Mouse (Mus musculus) heart, embryonic 16.5 days (tissue): ENCODE measurements around the gene Gm20388. TPM values are rescaled to one million over a fixed set of nuclear protein-coding genes. Genes with fewer than 3 reads are reported as not detected.

Experiments
- ATAC-seq: fragments of 200-750 bp; cut with Nextera tagmentation; replicated peaks from 2 replicates; pipeline ENCODE4 v1.8.0; 2017; ENCODE audit warnings: moderate number of reproducible peaks; ENCODE audit not compliant: insufficient read depth, low FRiP score; ENCODE audit errors: extremely low read depth
- H3K27ac ChIP-seq: fragments of 300-500 bp; sonication (generic); 2 replicates; pipeline ENCODE4 v1.5.1; 2014; ENCODE audit warnings: mild to moderate bottlenecking, low read length, control low read depth, moderate library complexity
- H3K27me3 ChIP-seq: fragments of 300-500 bp; sonication (generic); 2 replicates; pipeline ENCODE4 v1.6.1; 2014; ENCODE audit warnings: low read length, mixed read lengths; ENCODE audit not compliant: control insufficient read depth, insufficient read depth
- H3K36me3 ChIP-seq: fragments of 300-500 bp; sonication (generic); 2 replicates; pipeline ENCODE4 v1.6.1; 2014; ENCODE audit not compliant: control insufficient read depth, insufficient read depth
- H3K4me1 ChIP-seq: fragments of 300-500 bp; sonication (generic); 2 replicates; pipeline ENCODE4 v1.6.1; 2014; ENCODE audit warnings: low read length, mixed read lengths; ENCODE audit not compliant: control insufficient read depth, insufficient read depth
- H3K4me2 ChIP-seq: fragments of 300-500 bp; sonication (generic); 2 replicates; pipeline ENCODE4 v1.6.1; 2014; ENCODE audit warnings: low read depth, mild to moderate bottlenecking, control low read depth, low read length
- H3K4me3 ChIP-seq: fragments of 300-500 bp; sonication (generic); 2 replicates; pipeline ENCODE4 v1.5.1; 2014; ENCODE audit warnings: mild to moderate bottlenecking, control low read depth, low read length
- H3K9ac ChIP-seq: fragments of 300-500 bp; sonication (generic); 2 replicates; pipeline ENCODE4 v1.6.1; 2014; ENCODE audit warnings: low read length, control low read depth
- H3K9me3 ChIP-seq: fragments of 300-500 bp; sonication (generic); replicated peaks from 2 replicates; pipeline ENCODE4 v1.6.1; 2016; ENCODE audit warnings: low read length; ENCODE audit not compliant: control insufficient read depth
- WGBS: fragments of 180-500 bp; shearing (Covaris S2); extraction: QIAGEN DNeasy Blood & Tissue Kit; methylation state at CpG from one replicate; pipeline ENCODE4 v1.1.7; 2014; 5-methylcytosine and 5-hydroxymethylcytosine counted together
- polyA plus RNA-seq: library from polyadenylated mRNA; unstranded; fragments of >200 nt; fragmentation: Nextera tagmentation; extraction: Ambion mirVana; gene quantifications from 2 replicates; pipeline ENCODE4 v1.2.1, GENCODE M21; 2015

Gene Gm20388
- polyA plus RNA-seq, 1 experiment from 2014 or later: 4.5 TPM

DNA sequence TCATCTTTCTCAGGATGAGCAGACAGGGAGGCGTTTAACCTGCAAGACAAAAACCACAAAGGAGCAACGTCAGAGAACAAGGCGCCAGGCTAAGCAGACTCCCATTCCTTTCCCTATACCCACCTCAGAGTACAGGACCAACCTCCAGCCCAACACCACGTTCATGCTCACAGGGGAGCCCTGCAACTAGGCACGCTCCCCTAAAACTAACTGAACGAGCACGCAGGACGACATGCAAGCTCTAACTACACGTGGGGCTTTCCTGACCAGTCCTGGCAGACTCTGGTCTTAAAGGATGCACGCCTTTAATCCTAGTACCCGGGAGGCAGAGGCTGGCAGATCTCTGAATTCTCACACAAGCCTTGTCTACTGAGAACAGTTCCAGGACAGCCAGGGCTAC lies 1910.7 kb downstream of the Gm20388 start:
- H3K9ac ChIP-seq: no peak overlapping the region
- H3K4me2 ChIP-seq: no peak overlapping the region
- 85% methylated on average over 11 of the region's 11 CpGs for WGBS
- no peak overlapping the region for H3K4me3 ChIP-seq
- no peaks in the 10 kb centered on the region for H3K4me1 ChIP-seq
- no peak overlapping the region for H3K27ac ChIP-seq
- H3K9me3 ChIP-seq: no peaks in the 10 kb centered on the region
- no peaks in the 10 kb centered on the region for H3K27me3 ChIP-seq
- peaks cover 3% of the 10 kb centered on the region; the same call in 1 of the 2 replicates for H3K36me3 ChIP-seq
- ATAC-seq: no peak

DNA sequence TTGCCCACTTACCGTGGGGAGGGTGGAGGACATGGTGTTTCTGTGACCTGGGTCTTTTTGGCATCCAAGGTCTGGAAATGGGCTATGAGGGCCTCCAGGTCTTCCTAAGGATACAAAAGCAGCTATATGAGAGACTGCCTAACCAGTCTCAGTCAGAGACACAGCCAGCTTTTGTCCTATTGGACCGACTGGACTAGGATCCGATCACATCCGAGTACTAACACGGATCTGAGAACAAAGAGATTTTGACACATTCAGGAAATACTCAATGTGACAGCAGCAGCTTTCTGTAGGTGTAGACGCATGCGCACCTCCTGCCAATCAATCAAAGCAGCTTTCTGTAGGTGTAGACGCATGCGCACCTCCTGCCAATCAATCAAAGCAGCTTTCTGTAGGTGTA lies 1911.1 kb downstream of the Gm20388 start:
- Histone ChIP-seq H3K9me3 (no peaks in the 10 kb centered on the region), H3K4me2 (no peak overlapping the region)

DNA sequence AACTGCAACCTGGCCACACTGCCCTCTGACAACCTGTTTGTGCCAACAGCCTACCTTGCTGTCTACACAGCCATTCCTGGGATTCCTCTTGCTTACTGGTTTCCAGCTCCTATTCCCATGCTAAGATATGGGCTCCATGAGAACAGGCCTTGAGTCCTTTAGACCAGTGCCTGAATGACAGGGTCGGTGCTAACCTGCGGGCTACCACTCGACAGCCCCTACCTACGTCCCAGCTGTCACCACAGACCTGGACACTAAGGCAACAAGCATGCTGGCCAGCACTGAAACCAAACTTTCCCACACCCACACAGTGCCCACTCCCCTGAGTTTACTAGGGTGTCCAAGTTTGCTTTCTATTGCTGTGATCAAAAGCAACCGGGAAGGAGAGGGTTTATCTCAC lies 1917.1 kb downstream of the Gm20388 start:
- Histone ChIP-seq H3K27ac (no peak overlapping the region), H3K27me3 (no peaks in the 10 kb centered on the region), H3K4me2 (no peak overlapping the region), H3K9ac (no peak overlapping the region), H3K9me3 (no peaks in the 10 kb centered on the region), H3K4me1 (peaks cover 10% of the 10 kb centered on the region), H3K36me3 (no peaks in the 10 kb centered on the region), H3K4me3 (no peak overlapping the region)
- 87% methylated on average over 5 of the region's 5 CpGs for WGBS
- ATAC-seq: no peak

More for the DNA sequence above, 1911.1 kb downstream of the Gm20388 start:
- no peak overlapping the region for H3K27ac ChIP-seq
- no peaks in the 10 kb centered on the region for H3K4me1 ChIP-seq
- 90% methylated on average over 9 of the region's 9 CpGs for WGBS
- H3K9ac ChIP-seq: no peak overlapping the region
- H3K4me3 ChIP-seq: no peak overlapping the region
- peaks cover 3% of the 10 kb centered on the region; the same call in 1 of the 2 replicates for H3K36me3 ChIP-seq
- no peaks in the 10 kb centered on the region for H3K27me3 ChIP-seq
- ATAC-seq: no peak

DNA sequence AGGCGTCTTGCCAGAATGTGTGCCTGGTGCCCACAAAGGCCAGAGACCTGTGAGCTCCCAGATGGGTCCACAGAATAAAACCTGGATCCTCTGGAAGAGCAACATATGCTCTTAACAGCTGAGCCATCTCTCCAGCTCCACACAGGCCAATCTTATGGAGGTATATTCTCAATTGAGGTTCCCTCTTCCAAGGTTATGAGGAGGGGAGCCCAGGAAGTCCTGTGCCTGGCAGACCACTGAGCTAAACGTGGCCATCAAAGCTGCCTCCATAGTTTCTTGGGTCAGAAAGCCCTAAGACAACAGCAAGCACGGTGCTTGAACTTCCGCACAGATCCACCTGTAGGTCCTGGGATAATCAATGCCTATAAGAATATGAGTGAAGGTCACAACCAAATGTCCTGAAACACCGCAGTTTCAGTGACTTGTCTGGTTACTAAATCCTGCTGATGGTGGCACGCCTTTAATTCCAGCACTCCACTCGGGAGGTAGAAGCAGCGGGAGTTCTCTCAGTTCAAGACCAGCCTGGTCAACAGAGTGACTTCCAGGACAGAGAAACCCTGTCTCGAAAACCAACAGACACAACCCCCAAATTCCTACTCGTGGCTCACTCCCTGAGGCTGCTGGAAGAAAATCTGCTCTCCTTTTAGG lies 1917.9 kb downstream of the Gm20388 start:
- 29% methylated on average over 10 of the region's 10 CpGs for WGBS

DNA sequence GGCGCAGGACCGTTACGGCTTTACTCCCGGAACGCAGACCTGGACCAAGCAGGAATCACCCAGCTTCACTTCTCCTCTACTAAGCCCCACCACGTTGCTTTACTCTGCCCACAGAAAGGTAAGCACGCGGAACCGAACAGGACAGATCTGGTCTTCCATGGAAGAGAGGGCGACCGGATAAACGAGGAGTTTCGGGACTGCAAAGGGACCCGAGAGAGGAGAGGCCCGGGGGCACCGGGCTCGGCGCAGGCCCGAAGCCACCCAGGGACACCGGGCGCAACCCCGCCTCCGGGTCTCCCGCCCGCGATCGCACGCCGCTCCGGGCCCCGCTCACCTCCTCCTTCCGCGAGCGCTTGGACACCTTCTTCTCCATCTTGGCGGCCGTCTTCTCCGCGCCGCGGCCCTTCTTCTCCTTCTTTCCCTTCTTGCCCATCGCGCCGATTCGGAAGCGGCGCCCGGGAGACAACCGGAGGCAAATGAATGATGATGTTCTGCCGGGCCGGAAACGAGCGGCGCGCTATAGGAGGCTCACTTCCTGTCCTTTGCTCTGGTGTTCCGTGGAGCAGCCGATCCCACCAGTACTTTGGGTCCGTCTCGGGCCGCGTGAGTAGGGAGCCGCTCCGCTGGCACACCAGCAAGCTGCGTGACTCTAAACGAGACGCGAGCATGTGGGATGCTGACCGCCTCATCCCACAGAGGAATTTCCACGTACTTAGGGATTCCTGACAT lies 1918.6 kb downstream of the Gm20388 start, which contains the start of gene Klhdc4:
Gene Klhdc4, minus strand, starts transcription at position 522 of the 729 bp plus-strand sequence.
- Histone ChIP-seq H3K4me3 (peak within 1 kb of the TSS; percentile 85), H3K36me3 (no peaks in the 10 kb centered on the region), H3K4me1 (peaks cover 10% of the 10 kb centered on the region), H3K4me2 (peak within 1 kb of the TSS; percentile 69), H3K27ac (no peak within 1 kb of the TSS), H3K9ac (peak within 1 kb of the TSS; percentile 85), H3K27me3 (no peaks in the 10 kb centered on the region), H3K9me3 (no peaks in the 10 kb centered on the region)
- peak; percentile 96 for ATAC-seq
- WGBS: under 1% methylated on average over 57 of the region's 68 CpGs

More for the DNA sequence above, 1917.9 kb downstream of the Gm20388 start:
- Histone ChIP-seq H3K4me1 (peaks cover 10% of the 10 kb centered on the region), H3K27me3 (no peaks in the 10 kb centered on the region), H3K9ac (peak overlapping the region; percentile 85), H3K27ac (no peak overlapping the region), H3K36me3 (no peaks in the 10 kb centered on the region), H3K4me3 (peak overlapping the region; percentile 85), H3K4me2 (peak overlapping the region; percentile 69), H3K9me3 (no peaks in the 10 kb centered on the region)
- ATAC-seq: no peak

DNA sequence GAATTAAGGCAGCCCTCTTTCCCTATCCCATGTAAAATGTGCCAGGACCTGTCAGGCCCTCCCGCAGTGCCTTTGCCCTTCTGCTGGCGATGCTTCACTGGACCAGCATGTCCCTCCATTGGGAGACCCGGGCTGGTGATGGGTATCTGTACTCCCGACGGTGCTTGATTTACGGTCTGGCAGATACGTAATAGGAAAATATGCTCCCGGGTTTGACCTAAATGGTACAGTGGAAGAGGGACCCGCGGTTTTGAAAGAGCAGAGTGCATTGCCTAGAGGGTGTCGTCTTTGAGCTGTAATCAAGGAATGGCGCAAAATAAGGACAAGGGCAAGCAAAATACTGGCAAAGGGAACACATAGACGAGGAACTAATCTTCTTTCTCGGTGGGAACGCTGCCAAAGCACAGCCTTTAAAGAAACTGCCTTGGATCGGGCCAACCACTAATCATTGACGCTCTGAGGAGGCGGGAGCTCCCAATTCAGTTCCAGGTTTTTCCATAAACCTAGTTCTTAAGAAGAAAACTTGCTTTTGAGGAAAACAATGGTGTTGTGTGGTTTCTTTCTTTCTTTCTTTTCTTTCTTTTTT lies 1919.2 kb downstream of the Gm20388 start:
- no peak overlapping the region for H3K27ac ChIP-seq
- H3K36me3 ChIP-seq: no peaks in the 10 kb centered on the region
- H3K9me3 ChIP-seq: no peaks in the 10 kb centered on the region
- H3K4me1 ChIP-seq: peaks cover 10% of the 10 kb centered on the region
- peak overlapping the region; percentile 85 for H3K4me3 ChIP-seq
- peak overlapping the region; percentile 69 for H3K4me2 ChIP-seq
- WGBS: 15% methylated on average over 18 of the region's 18 CpGs
- no peaks in the 10 kb centered on the region for H3K27me3 ChIP-seq
- peak; percentile 62 for ATAC-seq
- peak overlapping the region; percentile 85 for H3K9ac ChIP-seq

DNA sequence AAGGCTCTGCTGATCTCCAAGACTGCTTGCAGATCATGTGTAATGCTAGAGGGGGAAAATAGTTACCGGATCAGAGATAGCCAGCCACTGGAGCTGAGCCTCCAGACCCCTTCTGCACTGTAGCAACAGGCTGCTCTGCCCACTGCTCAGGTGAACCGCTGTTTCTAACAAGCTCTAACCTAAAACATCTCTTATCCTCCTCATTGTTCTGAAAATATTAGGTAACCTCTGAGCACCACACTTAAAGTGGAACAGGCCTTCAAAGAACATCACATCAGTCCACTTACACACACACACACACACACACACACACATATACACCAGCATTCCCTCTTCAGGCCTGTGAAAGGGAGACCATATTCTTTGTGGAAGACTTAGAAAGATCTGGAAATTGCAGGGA lies 1921.4 kb downstream of the Gm20388 start:
- H3K27ac ChIP-seq: no peak overlapping the region
- no peak for ATAC-seq
- no peaks in the 10 kb centered on the region for H3K9me3 ChIP-seq
- peaks cover 10% of the 10 kb centered on the region for H3K4me1 ChIP-seq
- H3K36me3 ChIP-seq: no peaks in the 10 kb centered on the region
- H3K4me3 ChIP-seq: no peak overlapping the region
- no peak overlapping the region for H3K9ac ChIP-seq
- 70% methylated on average over 2 of the region's 2 CpGs for WGBS
- H3K4me2 ChIP-seq: no peak overlapping the region
- no peaks in the 10 kb centered on the region for H3K27me3 ChIP-seq

DNA sequence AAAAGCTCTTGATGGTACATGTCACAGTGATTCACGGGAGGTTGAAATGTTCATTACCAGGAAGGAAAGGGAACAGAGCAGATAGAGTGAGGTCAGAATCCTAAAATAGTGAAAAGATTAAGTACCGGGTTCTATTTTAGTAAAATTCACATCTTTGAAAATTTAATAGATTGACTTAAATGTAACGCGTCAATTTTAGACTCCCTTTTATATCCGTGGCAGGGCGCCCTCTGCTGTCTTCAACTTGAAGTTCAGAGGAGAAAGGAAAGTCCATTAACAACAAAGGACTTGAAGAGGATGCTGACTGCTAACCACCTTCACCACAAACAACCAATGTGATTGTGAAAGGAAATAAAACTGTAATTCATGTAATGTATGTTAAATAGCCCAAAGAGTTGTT lies 1921.9 kb downstream of the Gm20388 start:
- no peak overlapping the region for H3K4me2 ChIP-seq
- no peaks in the 10 kb centered on the region for H3K9me3 ChIP-seq
- ATAC-seq: no peak
- no peak overlapping the region for H3K4me3 ChIP-seq
- no peaks in the 10 kb centered on the region for H3K27me3 ChIP-seq
- H3K36me3 ChIP-seq: no peaks in the 10 kb centered on the region
- 13% methylated on average over 6 of the region's 6 CpGs for WGBS
- H3K4me1 ChIP-seq: peaks cover 10% of the 10 kb centered on the region
- no peak overlapping the region for H3K9ac ChIP-seq
- H3K27ac ChIP-seq: no peak overlapping the region

DNA sequence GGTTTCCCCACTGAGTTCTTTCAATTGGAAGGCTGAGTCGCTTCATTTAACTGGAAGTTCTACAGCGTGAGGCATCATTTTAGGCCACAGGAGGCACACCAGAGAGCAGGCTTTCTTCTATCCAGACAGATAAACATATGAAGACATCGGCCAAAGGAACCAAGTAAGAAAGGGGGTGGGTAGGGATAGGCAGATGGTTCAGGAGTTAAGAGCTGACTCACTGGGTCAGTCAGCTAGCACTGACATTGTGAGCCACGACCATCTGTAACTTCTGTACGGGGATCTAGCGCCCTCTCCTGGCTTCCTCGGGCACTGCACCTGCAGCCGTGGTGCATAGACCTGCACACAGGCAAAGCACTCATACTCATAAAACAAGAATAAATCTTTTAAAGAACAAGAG lies 1930.6 kb downstream of the Gm20388 start:
- H3K9ac ChIP-seq: no peak overlapping the region
- no peak overlapping the region for H3K27ac ChIP-seq
- no peaks in the 10 kb centered on the region for H3K9me3 ChIP-seq
- H3K4me3 ChIP-seq: no peak overlapping the region
- no peaks in the 10 kb centered on the region for H3K36me3 ChIP-seq
- 46% methylated on average over 8 of the region's 8 CpGs for WGBS
- H3K4me1 ChIP-seq: no peaks in the 10 kb centered on the region
- no peak overlapping the region for H3K4me2 ChIP-seq
- no peaks in the 10 kb centered on the region for H3K27me3 ChIP-seq
- no peak for ATAC-seq
